Mouse (Mus musculus) heart, adult 2 months (tissue): Measurements from ENCODE around the gene C77080.
"Not testable (repeated sequence)": the region's sequence is repeated elsewhere in the genome, so short reads cannot be mapped to it uniquely, and the experiment has no call there.

Experiments used
- CTCF ChIP-seq: fragments of 200-600 bp; IDR thresholded peaks from 2 replicates; pipeline ENCODE4 v1.8.1; 2022; ENCODE audit warnings: antibody characterized with exemption, mild to moderate bottlenecking, moderate library complexity
- EP300 ChIP-seq: fragments of 200-500 bp; IDR thresholded peaks from 2 replicates; pipeline ENCODE4 v1.6.1; 2011; ENCODE audit warnings: low read depth, low read length, control low read depth; ENCODE audit not compliant: insufficient read depth

DNA sequence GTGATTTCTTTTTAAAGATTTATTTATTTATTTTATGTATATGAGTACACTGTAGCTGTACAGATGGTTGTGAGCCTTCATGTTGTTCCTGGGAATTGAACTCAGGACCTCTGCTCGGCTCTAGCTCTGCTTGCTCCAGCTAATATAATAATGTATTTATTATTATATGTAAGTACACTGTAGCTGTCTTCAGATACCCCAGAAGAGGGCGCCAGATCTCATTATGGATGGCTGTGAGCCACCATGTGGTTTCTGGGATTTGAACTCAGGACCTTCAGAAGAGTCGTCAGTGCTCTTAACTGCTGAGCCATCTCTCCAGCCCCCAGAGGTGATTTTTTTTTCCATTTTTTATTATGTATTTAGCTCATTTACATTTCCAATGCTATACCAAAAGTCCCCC lies 48.7 kb downstream of the C77080 start:
- peak; percentile 72 for TF ChIP-seq CTCF
- TF ChIP-seq EP300: not testable (repeated sequence)
